Mouse (Mus musculus): ENCODE results near the gene Brinp3.

DNA sequence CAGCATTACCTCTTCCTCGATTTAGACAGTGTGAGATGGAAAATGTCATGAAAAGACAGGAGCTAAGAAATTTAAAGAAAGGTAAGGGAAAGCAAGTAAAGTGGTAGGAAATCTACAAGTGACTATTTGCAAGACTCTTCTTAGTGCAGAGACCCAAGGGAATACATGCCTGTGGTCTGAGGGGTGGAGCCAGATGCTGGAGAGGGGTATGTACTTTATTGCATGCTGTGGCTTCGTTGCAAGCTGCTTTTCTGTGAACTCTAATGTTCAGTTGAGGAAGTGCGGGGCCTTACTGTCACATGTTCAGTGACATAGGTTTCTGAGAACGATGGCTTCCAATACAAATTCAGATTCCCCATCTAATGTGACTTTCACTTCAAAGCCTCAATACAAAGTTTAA lies 313.2 kb downstream of the Brinp3 start:
- TF ChIP-seq POLR2A (IDR thresholded peaks at IDR 0.05; ENCODE audit: low read depth, low read length) (no peak), CTCF (IDR thresholded peaks at IDR 0.05; ENCODE audit: borderline replicate concordance, insufficient read depth, low read length) (no peak)
